Mouse (Mus musculus) small intestine, adult 2 months (tissue): ENCODE measurements at regions not wholly inside any gene's neighbourhood (a gene's known extent, or its start where the extent isn't known, plus 50 kb on each side); places are given as distances from the start of the nearest gene placed in this dataset.

ENCODE experiments used
- H3K27ac ChIP-seq: fragments of 200-500 bp; 2 replicates; pipeline ENCODE4 v1.5.1; 2012; ENCODE audit warnings: low read depth, low read length, control low read depth, inconsistent platforms; ENCODE audit not compliant: insufficient read depth
- H3K27me3 ChIP-seq: fragments of 200-500 bp; 2 replicates; pipeline ENCODE4 v1.6.1; 2012; ENCODE audit warnings: mild to moderate bottlenecking, moderate library complexity, low read length, inconsistent platforms; ENCODE audit not compliant: control insufficient read depth, insufficient read depth
- H3K36me3 ChIP-seq: fragments of 200-500 bp; 2 replicates; pipeline ENCODE4 v1.6.1; 2012; ENCODE audit warnings: mild to moderate bottlenecking, low read length, control low read depth, inconsistent platforms; ENCODE audit not compliant: control insufficient read depth, insufficient read depth
- H3K4me1 ChIP-seq: fragments of 200-500 bp; 2 replicates; pipeline ENCODE4 v1.6.1; 2012; ENCODE audit warnings: low read length, inconsistent platforms, mixed read lengths; ENCODE audit not compliant: control insufficient read depth, insufficient read depth, insufficient read length
- H3K4me3 ChIP-seq: fragments of 200-500 bp; 2 replicates; pipeline ENCODE4 v1.5.1; 2012; ENCODE audit warnings: low read depth, mild to moderate bottlenecking, control low read depth, inconsistent platforms, low read length, moderate library complexity
- CTCF ChIP-seq: fragments of 200-500 bp; IDR thresholded peaks from 2 replicates; pipeline ENCODE4 v1.5.1; 2012; ENCODE audit warnings: low read depth, mild to moderate bottlenecking, control low read depth, inconsistent platforms, low read length, moderate library complexity, mixed read lengths; ENCODE audit not compliant: insufficient replicate concordance, insufficient read length; ENCODE audit errors: extremely low read depth
- POLR2A ChIP-seq: fragments of 200-500 bp; IDR thresholded peaks from 2 replicates; pipeline ENCODE4 v1.6.1; 2012; ENCODE audit warnings: low read depth, mild to moderate bottlenecking, control low read depth, inconsistent platforms, low read length, moderate library complexity
- WGBS: fragments of 180-500 bp; shearing (Covaris S2); methylation state at CpG from one replicate; pipeline ENCODE4 v1.1.7; 2018; 5-methylcytosine and 5-hydroxymethylcytosine counted together

- H3K27me3 ChIP-seq, result no peaks in the 10 kb centered on the region
- H3K4me3 ChIP-seq, result no peak overlapping the region
- no peaks in the 10 kb centered on the region for H3K36me3 ChIP-seq
- no peak overlapping the region for H3K27ac ChIP-seq
- 92% methylated on average over 19 of the region's 19 CpGs for WGBS
- peaks cover 5% of the 10 kb centered on the region; the same call in 1 of the 2 replicates for H3K4me1 ChIP-seq
- no peak for TF ChIP-seq CTCF
- TF ChIP-seq POLR2A, result no peak
Measured at GRCm38 (mm10) chr10:98806798-98807535, 107.2 kb upstream of the Atp2b1 start.

- 34% methylated on average over 4 of the region's 4 CpGs for WGBS
Measured at GRCm38 (mm10) chr10:98808644-98809043, 105.6 kb upstream of the Atp2b1 start.

GRCm38 (mm10) chr10:98829051-98829450 is 85.2 kb upstream of the Atp2b1 start:
- H3K36me3 ChIP-seq, result no peaks in the 10 kb centered on the region
- no peaks in the 10 kb centered on the region for H3K27me3 ChIP-seq
- no peaks in the 10 kb centered on the region for H3K4me1 ChIP-seq
- no peak for TF ChIP-seq CTCF
- no peak for TF ChIP-seq POLR2A
- 67% methylated on average over 5 of the region's 5 CpGs for WGBS
- no peak overlapping the region for H3K4me3 ChIP-seq
- no peak overlapping the region for H3K27ac ChIP-seq

More at GRCm38 (mm10) chr10:98808644-98809043, 105.6 kb upstream of the Atp2b1 start:
- peaks cover 5% of the 10 kb centered on the region; the same call in 1 of the 2 replicates for H3K4me1 ChIP-seq
- H3K4me3 ChIP-seq, result no peak overlapping the region
- no peak for TF ChIP-seq CTCF
- TF ChIP-seq POLR2A, result no peak
- H3K27me3 ChIP-seq, result no peaks in the 10 kb centered on the region
- H3K27ac ChIP-seq, result no peak overlapping the region
- no peaks in the 10 kb centered on the region for H3K36me3 ChIP-seq

- H3K4me1 ChIP-seq, result no peaks in the 10 kb centered on the region
- no peak overlapping the region for H3K27ac ChIP-seq
- no peak overlapping the region for H3K4me3 ChIP-seq
- 75% methylated on average over 7 of the region's 7 CpGs for WGBS
- no peaks in the 10 kb centered on the region for H3K36me3 ChIP-seq
- no peaks in the 10 kb centered on the region for H3K27me3 ChIP-seq
- no peak for TF ChIP-seq CTCF
- TF ChIP-seq POLR2A, result no peak
Measured at GRCm38 (mm10) chr10:98831488-98831887, 82.7 kb upstream of the Atp2b1 start.

- Histone ChIP-seq H3K27ac (no peak overlapping the region), H3K4me3 (no peak overlapping the region), H3K4me1 (peaks cover 12% of the 10 kb centered on the region; the same call in 1 of the 2 replicates), H3K36me3 (no peaks in the 10 kb centered on the region), H3K27me3 (no peaks in the 10 kb centered on the region)
- TF ChIP-seq CTCF (no peak), POLR2A (no peak)
- WGBS, result 52% methylated on average over 16 of the region's 16 CpGs
Measured at GRCm38 (mm10) chr10:98837289-98838181, 76.7 kb upstream of the Atp2b1 start.

- H3K27me3 ChIP-seq, result no peaks in the 10 kb centered on the region
- H3K27ac ChIP-seq, result no peak overlapping the region; the same call in 1 of the 2 replicates
- WGBS, result 75% methylated on average over 8 of the region's 8 CpGs
- H3K4me1 ChIP-seq, result peaks cover 12% of the 10 kb centered on the region; the same call in 1 of the 2 replicates
- no peak overlapping the region for H3K4me3 ChIP-seq
- no peaks in the 10 kb centered on the region for H3K36me3 ChIP-seq
- TF ChIP-seq CTCF (no peak), POLR2A (no peak)
Measured at GRCm38 (mm10) chr10:98838926-98839679, 75.1 kb upstream of the Atp2b1 start.
